Mouse (Mus musculus): ENCODE measurements around the gene Ppp2r2d. TPM values are rescaled to one million over a fixed set of nuclear protein-coding genes. Genes with fewer than 3 reads are reported as not detected.

The Ppp2r2d gene
- polyA plus RNA-seq (2015; fragmentation: Nextera tagmentation; extraction: Ambion mirVana): 66.5 and 76.1 TPM in 2 replicates

- H3K27ac ChIP-seq: peak within 1 kb of the TSS; percentile 97
- H3K36me3 ChIP-seq: peaks cover 3% of the 10 kb centered on the region; the same call in 1 of the 2 replicates
- WGBS: under 1% methylated on average over 50 of the region's 51 CpGs
- peaks cover 70% of the 10 kb centered on the region for H3K4me1 ChIP-seq (replicated peaks)
- H3K27me3 ChIP-seq: no peaks in the 10 kb centered on the region
- H3K9ac ChIP-seq (replicated peaks): peak within 1 kb of the TSS; percentile 96
- no peaks in the 10 kb centered on the region for H3K9me3 ChIP-seq
- ATAC-seq: peak; percentile 95
- peak within 1 kb of the TSS; percentile 96 for H3K4me2 ChIP-seq (replicated peaks)
- H3K4me3 ChIP-seq (replicated peaks): peak within 1 kb of the TSS; percentile 82
Observed at GRCm38 (mm10) chr7:138845544-138846391, at the start of gene Ppp2r2d, which contains the start of gene Mapk1ip1. Ppp2r2d (plus strand) TSS chr7:138846079. Mapk1ip1 (minus strand) TSS chr7:138846273.

GRCm38 (mm10) chr7:138803386-138803785 is 42.5 kb upstream of the Ppp2r2d start:
- no peaks in the 10 kb centered on the region for H3K27me3 ChIP-seq
- WGBS: 56% methylated on average over 4 of the region's 4 CpGs
- H3K4me3 ChIP-seq (replicated peaks): no peak overlapping the region
- H3K27ac ChIP-seq: no peak overlapping the region
- no peak overlapping the region for H3K9ac ChIP-seq (replicated peaks)
- no peaks in the 10 kb centered on the region for H3K36me3 ChIP-seq
- H3K9me3 ChIP-seq: peaks cover 10% of the 10 kb centered on the region; the same call in 1 of the 2 replicates
- no peaks in the 10 kb centered on the region for H3K4me1 ChIP-seq (replicated peaks)
- ATAC-seq: no peak
- H3K4me2 ChIP-seq (replicated peaks): no peak overlapping the region

GRCm38 (mm10) chr7:138807146-138807545 is 38.7 kb upstream of the Ppp2r2d start:
- Histone ChIP-seq H3K9me3 (peaks cover 10% of the 10 kb centered on the region; the same call in 1 of the 2 replicates), H3K36me3 (no peaks in the 10 kb centered on the region), H3K4me2 (replicated peaks) (no peak overlapping the region), H3K9ac (replicated peaks) (no peak overlapping the region), H3K4me1 (replicated peaks) (no peaks in the 10 kb centered on the region), H3K27me3 (no peaks in the 10 kb centered on the region), H3K27ac (no peak overlapping the region), H3K4me3 (replicated peaks) (no peak overlapping the region)
- ATAC-seq: no peak
- WGBS: 85% methylated on average over 3 of the region's 3 CpGs

- no peaks in the 10 kb centered on the region for H3K9me3 ChIP-seq
- H3K27me3 ChIP-seq: no peaks in the 10 kb centered on the region
- no peak overlapping the region for H3K4me2 ChIP-seq (replicated peaks)
- no peak overlapping the region for H3K9ac ChIP-seq (replicated peaks)
- no peaks in the 10 kb centered on the region for H3K36me3 ChIP-seq
- peak overlapping the region; percentile 25; the same call in 1 of the 2 replicates for H3K27ac ChIP-seq
- no peak overlapping the region for H3K4me3 ChIP-seq (replicated peaks)
- 71% methylated on average over 11 of the region's 11 CpGs for WGBS
- 0 out of 2 replicates have a peak, but pooled peaks cover 7% of the 10 kb centered on the region for H3K4me1 ChIP-seq (replicated peaks)
- ATAC-seq: no peak
Observed at GRCm38 (mm10) chr7:138813213-138813875, 32.5 kb upstream of the Ppp2r2d start.

- H3K4me1 ChIP-seq (replicated peaks): 0 out of 2 replicates have a peak, but pooled peaks cover 5% of the 10 kb centered on the region
- no peak overlapping the region for H3K27ac ChIP-seq
- no peaks in the 10 kb centered on the region for H3K9me3 ChIP-seq
- H3K4me3 ChIP-seq (replicated peaks): no peak overlapping the region
- H3K4me2 ChIP-seq (replicated peaks): no peak overlapping the region
- H3K9ac ChIP-seq (replicated peaks): no peak overlapping the region
- H3K27me3 ChIP-seq: no peaks in the 10 kb centered on the region
- no peaks in the 10 kb centered on the region for H3K36me3 ChIP-seq
- 55% methylated on average over 4 of the region's 4 CpGs for WGBS
- no peak for ATAC-seq
Observed at GRCm38 (mm10) chr7:138818314-138818713, 27.6 kb upstream of the Ppp2r2d start.

GRCm38 (mm10) chr7:138824423-138824822 is 21.5 kb upstream of the Ppp2r2d start:
- no peak for ATAC-seq
- WGBS: 82% methylated on average over 6 of the region's 6 CpGs
- H3K4me2 ChIP-seq (replicated peaks): no peak overlapping the region
- no peak overlapping the region for H3K27ac ChIP-seq
- H3K9me3 ChIP-seq: no peaks in the 10 kb centered on the region
- H3K9ac ChIP-seq (replicated peaks): no peak overlapping the region
- no peaks in the 10 kb centered on the region for H3K4me1 ChIP-seq (replicated peaks)
- H3K4me3 ChIP-seq (replicated peaks): no peak overlapping the region
- no peaks in the 10 kb centered on the region for H3K27me3 ChIP-seq
- H3K36me3 ChIP-seq: no peaks in the 10 kb centered on the region

GRCm38 (mm10) chr7:138824995-138825756 is 20.7 kb upstream of the Ppp2r2d start:
- no peak overlapping the region for H3K4me2 ChIP-seq (replicated peaks)
- WGBS: 88% methylated on average over 19 of the region's 19 CpGs
- ATAC-seq: no peak
- no peak overlapping the region for H3K4me3 ChIP-seq (replicated peaks)
- H3K9me3 ChIP-seq: no peaks in the 10 kb centered on the region
- H3K27ac ChIP-seq: no peak overlapping the region
- no peaks in the 10 kb centered on the region for H3K27me3 ChIP-seq
- no peaks in the 10 kb centered on the region for H3K36me3 ChIP-seq
- H3K4me1 ChIP-seq (replicated peaks): no peaks in the 10 kb centered on the region
- no peak overlapping the region for H3K9ac ChIP-seq (replicated peaks)

GRCm38 (mm10) chr7:138827812-138828211 is 18.1 kb upstream of the Ppp2r2d start:
- H3K4me3 ChIP-seq (replicated peaks): no peak overlapping the region
- WGBS: 16% methylated on average over 11 of the region's 11 CpGs
- H3K9ac ChIP-seq (replicated peaks): no peak overlapping the region
- H3K9me3 ChIP-seq: no peaks in the 10 kb centered on the region
- H3K4me1 ChIP-seq (replicated peaks): no peaks in the 10 kb centered on the region
- no peak overlapping the region for H3K27ac ChIP-seq
- no peak overlapping the region for H3K4me2 ChIP-seq (replicated peaks)
- no peaks in the 10 kb centered on the region for H3K27me3 ChIP-seq
- H3K36me3 ChIP-seq: no peaks in the 10 kb centered on the region
- peak; percentile 43; the same call in 1 of the 2 replicates for ATAC-seq

- WGBS: 94% methylated on average over 3 of the region's 3 CpGs
- Histone ChIP-seq H3K27me3 (no peaks in the 10 kb centered on the region), H3K36me3 (peaks cover 11% of the 10 kb centered on the region), H3K4me1 (replicated peaks) (no peaks in the 10 kb centered on the region), H3K4me3 (replicated peaks) (no peak overlapping the region), H3K4me2 (replicated peaks) (no peak overlapping the region), H3K9ac (replicated peaks) (no peak overlapping the region), H3K27ac (no peak overlapping the region), H3K9me3 (no peaks in the 10 kb centered on the region)
- no peak for ATAC-seq
Observed at GRCm38 (mm10) chr7:138835028-138835427, 10.9 kb upstream of the Ppp2r2d start.

- no peaks in the 10 kb centered on the region for H3K9me3 ChIP-seq
- H3K4me3 ChIP-seq (replicated peaks): no peak overlapping the region
- H3K36me3 ChIP-seq: peaks cover 11% of the 10 kb centered on the region
- 38% methylated on average over 4 of the region's 4 CpGs for WGBS
- peaks cover 37% of the 10 kb centered on the region for H3K4me1 ChIP-seq (replicated peaks)
- 0 out of 2 replicates have a peak, but pooled peaks have one; percentile 29 for ATAC-seq
- H3K27me3 ChIP-seq: no peaks in the 10 kb centered on the region
- H3K4me2 ChIP-seq (replicated peaks): no peak overlapping the region
- no peak overlapping the region for H3K27ac ChIP-seq
- no peak overlapping the region for H3K9ac ChIP-seq (replicated peaks)
Observed at GRCm38 (mm10) chr7:138840594-138841021, 5.3 kb upstream of the Ppp2r2d start.

- peaks cover 37% of the 10 kb centered on the region for H3K4me1 ChIP-seq (replicated peaks)
- H3K4me3 ChIP-seq (replicated peaks): no peak overlapping the region
- no peak overlapping the region for H3K4me2 ChIP-seq (replicated peaks)
- no peak overlapping the region for H3K9ac ChIP-seq (replicated peaks)
- H3K36me3 ChIP-seq: peaks cover under 1% of the 10 kb centered on the region
- H3K27me3 ChIP-seq: no peaks in the 10 kb centered on the region
- WGBS: 84% methylated on average over 3 of the region's 3 CpGs
- no peak for ATAC-seq
- no peaks in the 10 kb centered on the region for H3K9me3 ChIP-seq
- H3K27ac ChIP-seq: no peak overlapping the region
Observed at GRCm38 (mm10) chr7:138841436-138842151, 4.3 kb upstream of the Ppp2r2d start.

Data from midbrain, embryonic 13.5 days (tissue).